Mouse (Mus musculus): ENCODE measurements around the gene Krt86. TPM values are rescaled to one million over a fixed set of nuclear protein-coding genes. Genes with fewer than 3 reads are reported as not detected.
A peak's percentile ranks its signal among the peaks of the same experiment; 100 is the strongest.
"Not testable (repeated sequence)": the region's sequence is repeated elsewhere in the genome, so short reads cannot be mapped to it uniquely, and the experiment has no call there.

Krt86 gene
- polyA plus RNA-seq, 1 experiment from 2014 or later: not detected

GRCm38 (mm10) chr15:101506896-101507758 lies 33.8 kb downstream of the Krt86 start:
- no peak overlapping the region for H3K4me2 ChIP-seq (ENCODE audit: low read length)
- no peak for ATAC-seq
- DNase-seq (ENCODE audit: low spot score): no peak
- no peak overlapping the region for H3K9ac ChIP-seq (ENCODE audit: low read length)
- WGBS: 79% methylated on average over 14 of the region's 14 CpGs
- H3K4me3 ChIP-seq (ENCODE audit: low read depth, low read length): no peak overlapping the region
- no peaks in the 10 kb centered on the region for H3K9me3 ChIP-seq (replicated peaks; ENCODE audit: control insufficient read depth, low read length)
- no peaks in the 10 kb centered on the region for H3K27me3 ChIP-seq (replicated peaks; ENCODE audit: control insufficient read depth, insufficient read depth, low read length)
- no peaks in the 10 kb centered on the region for H3K36me3 ChIP-seq (ENCODE audit: control insufficient read depth, insufficient read depth, low read length)
- no peak overlapping the region for H3K27ac ChIP-seq (ENCODE audit: low read depth, low read length)
- H3K4me1 ChIP-seq (ENCODE audit: control insufficient read depth, insufficient read depth, low read length): no peaks in the 10 kb centered on the region

DNA sequence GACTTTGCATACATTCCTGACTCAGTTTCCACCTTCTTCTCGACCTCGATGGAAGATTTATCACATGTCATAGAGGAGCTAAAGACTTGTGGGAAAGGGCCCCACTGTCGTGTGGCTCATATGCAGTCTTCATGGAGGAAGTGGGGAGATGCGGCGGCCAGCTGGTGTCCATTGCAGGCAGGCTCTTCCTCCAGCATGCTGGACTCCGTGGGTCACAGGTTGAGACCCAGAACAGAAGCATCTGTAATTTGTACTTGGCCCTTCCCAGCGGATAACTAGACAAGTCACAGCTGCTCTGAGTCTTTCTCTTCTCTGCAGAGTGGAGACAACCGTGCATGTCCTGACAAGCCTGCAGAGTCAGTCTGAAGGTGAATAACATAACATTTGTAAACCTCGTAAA lies 35.0 kb downstream of the Krt86 start:
- Histone ChIP-seq H3K4me3 (ENCODE audit: low read depth, low read length) (no peak overlapping the region), H3K36me3 (ENCODE audit: control insufficient read depth, insufficient read depth, low read length) (no peaks in the 10 kb centered on the region), H3K27me3 (replicated peaks; ENCODE audit: control insufficient read depth, insufficient read depth, low read length) (no peaks in the 10 kb centered on the region), H3K4me1 (ENCODE audit: control insufficient read depth, insufficient read depth, low read length) (no peaks in the 10 kb centered on the region), H3K27ac (ENCODE audit: low read depth, low read length) (no peak overlapping the region), H3K9me3 (replicated peaks; ENCODE audit: control insufficient read depth, low read length) (no peaks in the 10 kb centered on the region), H3K4me2 (ENCODE audit: low read length) (no peak overlapping the region), H3K9ac (ENCODE audit: low read length) (no peak overlapping the region)
- DNase-seq (ENCODE audit: low spot score) (no peak), ATAC-seq (no peak)
- WGBS: 86% methylated on average over 9 of the region's 9 CpGs

GRCm38 (mm10) chr15:101517161-101517560 lies 43.9 kb downstream of the Krt86 start, which contains the start of gene Gm49425:
Gm49425 (minus strand) TSS chr15:101517261.
- not testable (repeated sequence) for H3K4me2 ChIP-seq (ENCODE audit: low read length); H3K9ac ChIP-seq (ENCODE audit: low read length); H3K36me3 ChIP-seq (ENCODE audit: control insufficient read depth, insufficient read depth, low read length); H3K9me3 ChIP-seq (replicated peaks; ENCODE audit: control insufficient read depth, low read length); H3K27ac ChIP-seq (ENCODE audit: low read depth, low read length); DNase-seq (ENCODE audit: low spot score); H3K4me3 ChIP-seq (ENCODE audit: low read depth, low read length); H3K27me3 ChIP-seq (replicated peaks; ENCODE audit: control insufficient read depth, insufficient read depth, low read length); ATAC-seq; H3K4me1 ChIP-seq (ENCODE audit: control insufficient read depth, insufficient read depth, low read length)
- 77% methylated on average over 2 of the region's 2 CpGs for WGBS

DNA sequence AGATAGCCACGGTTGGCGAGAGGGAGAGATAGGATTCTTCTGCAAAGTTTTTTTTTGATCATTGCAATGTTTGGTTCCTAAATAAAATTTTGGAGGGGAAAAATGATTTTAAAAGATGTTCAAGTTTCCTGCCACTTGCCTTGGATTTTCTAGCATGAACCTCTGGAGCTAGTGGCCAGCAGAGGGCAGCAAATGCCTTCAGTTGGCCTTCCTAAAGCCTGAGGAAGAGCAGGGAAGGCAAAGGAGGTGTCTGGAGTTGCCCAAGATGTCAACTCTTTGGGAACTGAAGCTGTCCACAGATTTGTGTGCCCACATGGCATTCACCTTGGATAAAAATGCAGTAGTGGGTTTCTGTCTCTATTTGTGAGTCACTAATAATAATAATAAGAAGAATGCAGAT lies 46.5 kb downstream of the Krt86 start:
- no peak overlapping the region for H3K4me2 ChIP-seq (ENCODE audit: low read length)
- no peak for ATAC-seq
- WGBS: 15% methylated on average over 2 of the region's 2 CpGs

GRCm38 (mm10) chr15:101522556-101523232 lies 49.4 kb downstream of the Krt86 start:
- H3K36me3 ChIP-seq (ENCODE audit: control insufficient read depth, insufficient read depth, low read length): no peaks in the 10 kb centered on the region
- 73% methylated on average over 4 of the region's 4 CpGs for WGBS

More for the DNA sequence above, 46.5 kb downstream of the Krt86 start:
- Histone ChIP-seq H3K4me1 (ENCODE audit: control insufficient read depth, insufficient read depth, low read length) (no peaks in the 10 kb centered on the region), H3K27me3 (replicated peaks; ENCODE audit: control insufficient read depth, insufficient read depth, low read length) (no peaks in the 10 kb centered on the region), H3K9me3 (replicated peaks; ENCODE audit: control insufficient read depth, low read length) (no peaks in the 10 kb centered on the region), H3K27ac (ENCODE audit: low read depth, low read length) (no peak overlapping the region), H3K4me3 (ENCODE audit: low read depth, low read length) (no peak overlapping the region), H3K9ac (ENCODE audit: low read length) (no peak overlapping the region), H3K36me3 (ENCODE audit: control insufficient read depth, insufficient read depth, low read length) (no peaks in the 10 kb centered on the region)
- DNase-seq (ENCODE audit: low spot score): peak; percentile 90

More at GRCm38 (mm10) chr15:101522556-101523232, 49.4 kb downstream of the Krt86 start:
- no peak overlapping the region for H3K4me3 ChIP-seq (ENCODE audit: low read depth, low read length)
- H3K4me1 ChIP-seq (ENCODE audit: control insufficient read depth, insufficient read depth, low read length): no peaks in the 10 kb centered on the region
- ATAC-seq (no peak), DNase-seq (ENCODE audit: low spot score) (no peak)
- H3K4me2 ChIP-seq (ENCODE audit: low read length): no peak overlapping the region
- H3K27me3 ChIP-seq (replicated peaks; ENCODE audit: control insufficient read depth, insufficient read depth, low read length): no peaks in the 10 kb centered on the region
- no peaks in the 10 kb centered on the region for H3K9me3 ChIP-seq (replicated peaks; ENCODE audit: control insufficient read depth, low read length)
- no peak overlapping the region for H3K9ac ChIP-seq (ENCODE audit: low read length)
- no peak overlapping the region for H3K27ac ChIP-seq (ENCODE audit: low read depth, low read length)

Other genes with a start within 250 kb of the Krt86 start
- 0.93 and 1.0 TPM in 2 replicates for gene Grasp, start 249.3 kb upstream of the Krt86 start, polyA plus RNA-seq (2014; fragmentation: Nextera tagmentation; extraction: Ambion mirVana)
- gene Nr4a1, start 219.2 kb upstream of the Krt86 start, polyA plus RNA-seq (2014; fragmentation: Nextera tagmentation; extraction: Ambion mirVana): 2.1 and 2.9 TPM in 2 replicates
- 82.3 and 83.1 TPM in 2 replicates for gene Atg101, start 189.2 kb upstream of the Krt86 start, polyA plus RNA-seq (2014; fragmentation: Nextera tagmentation; extraction: Ambion mirVana)
- gene 6030408B16Rik, start 180.3 kb upstream of the Krt86 start, polyA plus RNA-seq (2014; fragmentation: Nextera tagmentation; extraction: Ambion mirVana): 0.25 TPM in 2 replicates
- not detected in 2 replicates for gene Krt80, start 103.3 kb upstream of the Krt86 start, polyA plus RNA-seq (2014; fragmentation: Nextera tagmentation; extraction: Ambion mirVana)
- 0.66 and 0.75 TPM in 2 replicates for gene Krt7, start 62.4 kb upstream of the Krt86 start, polyA plus RNA-seq (2014; fragmentation: Nextera tagmentation; extraction: Ambion mirVana)
- 0.12 TPM in 1 of 2 replicates, not detected in the other for gene Krt87, start 34.7 kb upstream of the Krt86 start, polyA plus RNA-seq (2014; fragmentation: Nextera tagmentation; extraction: Ambion mirVana)
- not detected in 2 replicates for gene Krt88, start 25.7 kb upstream of the Krt86 start, polyA plus RNA-seq (2014; fragmentation: Nextera tagmentation; extraction: Ambion mirVana)
- not detected in 2 replicates for gene Krt81, start 9.7 kb upstream of the Krt86 start, polyA plus RNA-seq (2014; fragmentation: Nextera tagmentation; extraction: Ambion mirVana)
- gene Krt83, start 18.0 kb downstream of the Krt86 start, polyA plus RNA-seq (2014; fragmentation: Nextera tagmentation; extraction: Ambion mirVana): not detected in 2 replicates
- gene Gm49425, start 43.8 kb downstream of the Krt86 start, polyA plus RNA-seq (2014; fragmentation: Nextera tagmentation; extraction: Ambion mirVana): not detected in 2 replicates
- not detected in 2 replicates for gene Krt84, start 59.3 kb downstream of the Krt86 start, polyA plus RNA-seq (2014; fragmentation: Nextera tagmentation; extraction: Ambion mirVana)
- not detected in 2 replicates for gene Krt82, start 77.2 kb downstream of the Krt86 start, polyA plus RNA-seq (2014; fragmentation: Nextera tagmentation; extraction: Ambion mirVana)
- 0.09 and 0.10 TPM in 2 replicates for gene Krt90, start 89.5 kb downstream of the Krt86 start, polyA plus RNA-seq (2014; fragmentation: Nextera tagmentation; extraction: Ambion mirVana)
- gene Krt75, start 100.4 kb downstream of the Krt86 start, polyA plus RNA-seq (2014; fragmentation: Nextera tagmentation; extraction: Ambion mirVana): 0.06 TPM in 1 of 2 replicates, not detected in the other
- not detected in 2 replicates for gene Gm5414, start 154.7 kb downstream of the Krt86 start, polyA plus RNA-seq (2014; fragmentation: Nextera tagmentation; extraction: Ambion mirVana)
- gene Gm5478, start 173.9 kb downstream of the Krt86 start, polyA plus RNA-seq (2014; fragmentation: Nextera tagmentation; extraction: Ambion mirVana): not detected in 2 replicates
- gene Krt6b, start 206.8 kb downstream of the Krt86 start, polyA plus RNA-seq (2014; fragmentation: Nextera tagmentation; extraction: Ambion mirVana): not detected in 2 replicates
- gene Krt6a, start 220.8 kb downstream of the Krt86 start, polyA plus RNA-seq (2014; fragmentation: Nextera tagmentation; extraction: Ambion mirVana): not detected in 2 replicates
- not detected in 2 replicates for gene Krt5, start 239.4 kb downstream of the Krt86 start, polyA plus RNA-seq (2014; fragmentation: Nextera tagmentation; extraction: Ambion mirVana)